Comparison of ENCODE assay signal across 7 mouse cellular contexts in the genomic region with DNA sequence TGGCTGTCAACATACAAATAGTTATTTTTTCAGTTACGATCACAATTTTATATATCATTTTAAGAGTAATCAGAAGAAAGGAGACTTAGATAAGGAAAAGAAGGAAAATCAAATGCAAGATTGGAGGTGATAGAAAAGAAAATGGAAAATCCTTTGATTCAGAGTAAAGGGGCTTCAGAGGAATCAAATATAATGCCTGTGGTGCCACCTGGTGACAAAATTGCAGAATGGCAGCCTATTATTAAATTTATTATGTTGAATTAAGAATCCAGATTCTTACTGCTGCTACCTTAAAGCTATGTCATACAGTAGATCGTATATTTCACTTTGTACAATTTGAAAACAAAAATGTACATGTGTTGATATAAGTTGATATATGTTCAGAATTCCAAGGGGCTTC. TPM values are rescaled to one million over a fixed set of nuclear protein-coding genes. Genes with fewer than 3 reads are reported as not detected.
A peak's percentile ranks its signal among the peaks of the same experiment; 100 is the strongest.
DNase-seq lines count a peak whose midpoint lies in the region; ATAC-seq and TF ChIP-seq lines count a peak whose summit lies in the region.

No protein-coding gene starts in this region.

- WGBS in kidney, postnatal 0 days = 46% methylated on average over 2 of the region's 2 CpGs
- 52% methylated on average over 2 of the region's 2 CpGs for WGBS in midbrain, embryonic 10.5 days

- TF ChIP-seq CTCF in kidney, postnatal 0 days (IDR thresholded peaks at IDR 0.05; ENCODE audit: low read depth) = peak; percentile 74

- no peaks in the 10 kb centered on the region for H3K4me1 ChIP-seq in kidney, postnatal 0 days (replicated peaks; ENCODE audit: insufficient read depth, low read length)
- no peaks in the 10 kb centered on the region for H3K4me1 ChIP-seq in midbrain, embryonic 10.5 days

- peak; percentile 71 for DNase-seq in kidney, postnatal 0 days (ENCODE audit: low spot score)
- no peak for DNase-seq in kidney, adult 8-10 months
- peak; percentile 22 for DNase-seq in CD4-positive helper T cell, adult 2 months (ENCODE audit: low read depth, low spot score)
- peak; percentile 28 for DNase-seq in ES-CJ7 (ENCODE audit: low read depth, low spot score)
- DNase-seq in midbrain, embryonic 10.5 days (ENCODE audit: low spot score) = no peak

- no peak overlapping the region for H3K4me2 ChIP-seq in kidney, postnatal 0 days (ENCODE audit: low read length)

- no peak overlapping the region for H3K27ac ChIP-seq in kidney, postnatal 0 days
- no peak overlapping the region for H3K27ac ChIP-seq in midbrain, embryonic 10.5 days (replicated peaks)

- H3K27me3 ChIP-seq in kidney, postnatal 0 days (ENCODE audit: insufficient read depth, low read length) = no peaks in the 10 kb centered on the region
- H3K27me3 ChIP-seq in midbrain, embryonic 10.5 days (ENCODE audit: low read depth, poor library complexity, severe bottlenecking) = no peaks in the 10 kb centered on the region

- no peaks in the 10 kb centered on the region for H3K36me3 ChIP-seq in kidney, postnatal 0 days (ENCODE audit: insufficient read depth, low read length)
- H3K36me3 ChIP-seq in midbrain, embryonic 10.5 days = no peaks in the 10 kb centered on the region

- H3K9me3 ChIP-seq in kidney, postnatal 0 days (replicated peaks; ENCODE audit: low read length) = no peaks in the 10 kb centered on the region
- peaks cover 48% of the 10 kb centered on the region for H3K9me3 ChIP-seq in midbrain, embryonic 10.5 days (replicated peaks)

- no peak overlapping the region for H3K9ac ChIP-seq in kidney, postnatal 0 days (ENCODE audit: low read depth, low read length)

- H3K4me3 ChIP-seq in kidney, postnatal 0 days (replicated peaks; ENCODE audit: low read depth, low read length) = no peak overlapping the region
- H3K4me3 ChIP-seq in midbrain, embryonic 10.5 days = no peak overlapping the region

- no peak for ATAC-seq in kidney, postnatal 0 days (replicated peaks; ENCODE audit: low FRiP score, low read depth)
- peak; percentile 44 for ATAC-seq in granulocyte monocyte progenitor cell, adult 5-6 weeks (replicated peaks; ENCODE audit: poor library complexity, severe bottlenecking)
- ATAC-seq in erythroblast, adult 5-6 weeks (replicated peaks; ENCODE audit: low FRiP score, poor library complexity, severe bottlenecking) = no peak

RNA-seq across cellular contexts. Expression of a gene that starts 43.0 kb away (rescaled TPM):
- 5.9 and 6.4 TPM in 2 replicates for polyA plus RNA-seq in kidney, postnatal 0 days (2015; fragmentation: Nextera tagmentation; extraction: Ambion mirVana)
- 1.9 and 6.7 TPM in 2 replicates for total RNA-seq in granulocyte monocyte progenitor cell, adult 5-6 weeks (2014; fragmentation: Nextera tagmentation)
- total RNA-seq in granulocyte monocyte progenitor cell, adult 5-6 weeks (2017) = 6.2 and 6.6 TPM in 2 replicates
- 0.19 and 2.1 TPM in 2 replicates for total RNA-seq in erythroblast, adult 5-6 weeks (2015; ENCODE audit: low replicate concordance)
- total RNA-seq in erythroblast, adult 5-6 weeks (2017; ENCODE audit: low replicate concordance) = 2.1 and 2.2 TPM in 2 replicates
- polyA plus RNA-seq in midbrain, embryonic 10.5 days (2016; fragmentation: Nextera tagmentation; extraction: Ambion mirVana) = 4.9 and 6.2 TPM in 2 replicates

Comparison
In these comparisons a context has a peak if more than half of its experiments do, and no peak if none do; other contexts are left out.
1. DNase-seq: peak in kidney, postnatal 0 days (single experiment), CD4-positive helper T cell, adult 2 months (single experiment) and ES-CJ7 (single experiment); none in kidney, adult 8-10 months (0 of 2) and midbrain, embryonic 10.5 days (single experiment).